Comparison of ENCODE assay signal across 15 mouse cellular contexts in the genomic region with DNA sequence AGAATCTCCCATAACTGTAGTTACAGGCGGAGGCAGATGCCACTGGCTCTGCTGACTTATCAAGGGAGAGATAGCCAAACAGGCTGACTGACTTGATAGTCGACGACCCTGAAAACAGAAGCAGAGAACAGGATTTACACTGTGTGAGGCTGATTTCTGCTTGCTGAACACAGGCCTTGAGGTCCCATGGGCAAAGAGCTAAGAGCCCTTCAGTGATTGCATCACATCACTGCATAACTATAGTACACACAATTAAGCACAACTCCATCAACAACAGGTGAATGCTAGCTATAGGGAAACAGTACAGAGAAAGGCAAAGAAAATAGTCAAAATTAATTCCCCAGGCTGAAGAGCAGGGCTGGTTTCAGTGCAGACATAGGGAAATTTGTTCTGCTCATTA.
A peak's percentile ranks its signal among the peaks of the same experiment; 100 is the strongest.
DNase-seq lines count a peak whose midpoint lies in the region; ATAC-seq lines count a peak whose summit lies in the region.
"Had no signal": no experiment of that assay in that cellular context is flagged by ENCODE, and none has a peak within 500 bp of the region (broad histone marks: within the 10 kb centered on the region; RNA-seq: fewer than 3 reads in every experiment).

No protein-coding gene starts in this region.

- H3K9ac ChIP-seq in hindbrain, embryonic 11.5 days (ENCODE audit: low read depth, low read length) = peak overlapping the region; percentile 28; the same call in 1 of the 2 replicates
- H3K9ac ChIP-seq in hindbrain, embryonic 13.5 days = no peak overlapping the region
- H3K9ac ChIP-seq in neural tube, embryonic 12.5 days = no peak overlapping the region
- H3K9ac ChIP-seq in neural tube, embryonic 15.5 days (replicated peaks) = no peak overlapping the region
- H3K9ac ChIP-seq: kidney, embryonic 15.5 days; liver, embryonic 13.5 days had no signal

- peaks cover 7% of the 10 kb centered on the region; the same call in 1 of the 2 replicates for H3K4me1 ChIP-seq in hindbrain, embryonic 11.5 days (replicated peaks; ENCODE audit: control insufficient read depth, insufficient read depth, low read length)
- peaks cover 12% of the 10 kb centered on the region for H3K4me1 ChIP-seq in hindbrain, embryonic 13.5 days (replicated peaks)
- peaks cover 21% of the 10 kb centered on the region for H3K4me1 ChIP-seq in neural tube, embryonic 12.5 days
- H3K4me1 ChIP-seq in neural tube, embryonic 15.5 days = peaks cover 13% of the 10 kb centered on the region
- H3K4me1 ChIP-seq: liver, embryonic 13.5 days had no signal

- H3K4me2 ChIP-seq in hindbrain, embryonic 11.5 days (replicated peaks; ENCODE audit: low read depth, low read length) = no peak overlapping the region
- H3K4me2 ChIP-seq in hindbrain, embryonic 13.5 days = no peak overlapping the region
- peak overlapping the region; percentile 39; the same call in 1 of the 2 replicates for H3K4me2 ChIP-seq in neural tube, embryonic 12.5 days (replicated peaks)
- H3K4me2 ChIP-seq in neural tube, embryonic 15.5 days = no peak overlapping the region
- H3K4me2 ChIP-seq: liver, embryonic 13.5 days had no signal

- H3K9me3 ChIP-seq in hindbrain, embryonic 11.5 days (ENCODE audit: control insufficient read depth, low read length) = no peaks in the 10 kb centered on the region
- H3K9me3 ChIP-seq in hindbrain, embryonic 13.5 days = no peaks in the 10 kb centered on the region
- H3K9me3 ChIP-seq in neural tube, embryonic 12.5 days = no peaks in the 10 kb centered on the region
- no peaks in the 10 kb centered on the region for H3K9me3 ChIP-seq in neural tube, embryonic 15.5 days (replicated peaks)
- H3K9me3 ChIP-seq: kidney, embryonic 15.5 days; liver, embryonic 13.5 days had no signal

- 49% methylated on average over 3 of the region's 3 CpGs for WGBS in hindbrain, embryonic 11.5 days
- WGBS in hindbrain, embryonic 13.5 days = 44% methylated on average over 3 of the region's 3 CpGs
- WGBS in neural tube, embryonic 12.5 days = 53% methylated on average over 3 of the region's 3 CpGs
- 48% methylated on average over 3 of the region's 3 CpGs for WGBS in neural tube, embryonic 15.5 days

- no peaks in the 10 kb centered on the region for H3K36me3 ChIP-seq in hindbrain, embryonic 11.5 days (ENCODE audit: control insufficient read depth, insufficient read depth, low read length)
- no peaks in the 10 kb centered on the region for H3K36me3 ChIP-seq in hindbrain, embryonic 13.5 days
- H3K36me3 ChIP-seq in neural tube, embryonic 12.5 days = no peaks in the 10 kb centered on the region
- H3K36me3 ChIP-seq in neural tube, embryonic 15.5 days = no peaks in the 10 kb centered on the region
- H3K36me3 ChIP-seq: G1E; kidney, embryonic 15.5 days; liver, embryonic 13.5 days had no signal

- DNase-seq in hindbrain, embryonic 11.5 days (ENCODE audit: low spot score) = peak; percentile 43
- DNase-seq in lung, postnatal 36 days = peak; percentile 82
- no peak for DNase-seq in kidney, adult 11 months
- DNase-seq: adrenal gland, adult 8-10 months; cerebellum, adult 8-10 months; left cerebral cortex, postnatal 4 days; liver, embryonic 13.5 days; thymus, adult 2 months had no signal

- ATAC-seq in hindbrain, embryonic 11.5 days (ENCODE audit: low FRiP score) = no peak
- no peak; the same call in 1 of the 2 replicates for ATAC-seq in hindbrain, embryonic 13.5 days (ENCODE audit: low FRiP score)
- ATAC-seq in neural tube, embryonic 12.5 days (ENCODE audit: low FRiP score, low read depth) = no peak
- no peak for ATAC-seq in neural tube, embryonic 15.5 days (ENCODE audit: low FRiP score)
- ATAC-seq in erythroid progenitor cell, adult 5-6 weeks (replicated peaks; ENCODE audit: low FRiP score, poor library complexity, severe bottlenecking) = no peak

- no peak overlapping the region for H3K4me3 ChIP-seq in hindbrain, embryonic 11.5 days (ENCODE audit: low read depth, low read length)
- no peak overlapping the region for H3K4me3 ChIP-seq in hindbrain, embryonic 13.5 days
- no peak overlapping the region for H3K4me3 ChIP-seq in neural tube, embryonic 12.5 days
- H3K4me3 ChIP-seq in neural tube, embryonic 15.5 days (replicated peaks) = no peak overlapping the region
- H3K4me3 ChIP-seq: erythroblast, embryonic 14.5 days; kidney, embryonic 15.5 days; liver, embryonic 13.5 days had no signal

- H3K27me3 ChIP-seq in hindbrain, embryonic 11.5 days (ENCODE audit: control insufficient read depth, insufficient read depth, low read length) = no peaks in the 10 kb centered on the region
- peaks cover 5% of the 10 kb centered on the region; the same call in 1 of the 2 replicates for H3K27me3 ChIP-seq in hindbrain, embryonic 13.5 days
- no peaks in the 10 kb centered on the region for H3K27me3 ChIP-seq in neural tube, embryonic 12.5 days (replicated peaks)
- H3K27me3 ChIP-seq in neural tube, embryonic 15.5 days (replicated peaks) = no peaks in the 10 kb centered on the region

- H3K27ac ChIP-seq in hindbrain, embryonic 11.5 days (ENCODE audit: low read depth, low read length) = no peak overlapping the region
- H3K27ac ChIP-seq in hindbrain, embryonic 13.5 days = no peak overlapping the region
- H3K27ac ChIP-seq in neural tube, embryonic 12.5 days = no peak overlapping the region
- H3K27ac ChIP-seq in neural tube, embryonic 15.5 days (replicated peaks) = no peak overlapping the region
- H3K27ac ChIP-seq: kidney, embryonic 15.5 days; liver, embryonic 13.5 days had no signal
